Mouse (Mus musculus): Measurements from ENCODE around the gene Serpina3k. TPM values are rescaled to one million over a fixed set of nuclear protein-coding genes. Genes with fewer than 3 reads are reported as not detected.
"Not testable (repeated sequence)": the region's sequence is repeated elsewhere in the genome, so short reads cannot be mapped to it uniquely, and the experiment has no call there.

Serpina3k gene
- total RNA-seq (2021), result not detected
- long read RNA-seq, result 0 reads

DNA sequence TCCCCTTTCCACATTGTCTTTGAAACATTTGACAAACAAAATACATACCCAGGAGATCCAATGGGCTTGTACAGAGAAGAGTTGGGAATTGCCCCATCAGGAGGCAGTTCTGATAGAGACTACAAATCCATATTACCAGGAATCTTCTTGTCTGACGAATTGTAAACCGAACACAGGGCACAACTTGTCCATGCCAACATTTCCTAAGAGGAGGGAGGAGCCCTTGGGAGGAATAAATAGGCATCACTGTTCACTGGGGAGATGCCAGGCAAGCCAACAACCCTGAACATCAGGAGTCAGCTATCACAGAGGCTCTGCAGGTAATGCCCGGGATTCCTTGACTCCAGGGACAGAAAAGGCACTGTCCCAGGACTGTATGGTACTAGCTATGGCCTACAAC is at the start of gene Serpina3k, which contains the start of gene Serpina3m:
Gene Serpina3k, plus strand, starts transcription at position 261 of the 400 bp plus-strand sequence.
Gene Serpina3m, plus strand, starts transcription at position 261 of the 400 bp plus-strand sequence.
- not testable (repeated sequence) for DNase-seq (ENCODE audit: low spot score in 2 of 2)

DNA sequence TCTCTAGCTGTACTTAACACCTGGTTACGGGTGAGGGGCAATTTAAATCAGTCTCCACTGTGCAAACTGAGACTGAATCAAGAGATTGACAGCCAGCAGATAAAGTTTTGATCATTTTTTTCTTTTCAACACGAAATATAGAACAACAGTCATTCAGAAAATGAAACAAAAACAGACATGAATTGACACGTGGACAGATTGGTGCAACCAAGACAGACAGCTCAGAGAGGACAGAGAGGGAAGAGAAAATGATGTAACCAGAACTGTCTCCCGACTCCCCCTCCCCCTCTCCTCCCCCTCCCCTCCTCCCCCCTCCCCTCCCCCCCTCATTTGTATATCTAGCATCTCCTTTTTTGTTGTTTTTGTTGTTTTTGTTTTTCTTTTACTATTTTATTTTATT is 48.4 kb upstream of the Serpina3k start:
- DNase-seq (ENCODE audit: low spot score in 2 of 2), result no peak

DNA sequence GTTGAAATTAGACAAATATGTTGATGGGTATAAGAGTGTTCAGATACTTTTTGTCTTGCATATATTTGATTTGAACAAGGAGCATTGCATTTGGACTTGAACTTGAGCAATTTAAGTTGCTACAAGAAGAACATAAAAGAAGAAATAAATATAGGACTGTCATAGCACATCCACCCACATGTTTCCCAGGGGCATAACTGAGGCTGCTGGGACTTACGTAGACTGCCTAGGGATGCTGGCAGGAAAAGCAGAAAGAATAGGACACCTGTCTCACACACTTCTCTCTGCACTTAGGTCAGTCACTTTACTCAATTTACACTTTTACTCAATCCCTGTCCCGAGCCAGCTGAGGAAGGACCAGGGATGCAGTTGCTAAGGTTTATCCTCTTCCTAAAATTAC is 44.3 kb upstream of the Serpina3k start:
- no peak for DNase-seq (ENCODE audit: low spot score in 2 of 2)

DNA sequence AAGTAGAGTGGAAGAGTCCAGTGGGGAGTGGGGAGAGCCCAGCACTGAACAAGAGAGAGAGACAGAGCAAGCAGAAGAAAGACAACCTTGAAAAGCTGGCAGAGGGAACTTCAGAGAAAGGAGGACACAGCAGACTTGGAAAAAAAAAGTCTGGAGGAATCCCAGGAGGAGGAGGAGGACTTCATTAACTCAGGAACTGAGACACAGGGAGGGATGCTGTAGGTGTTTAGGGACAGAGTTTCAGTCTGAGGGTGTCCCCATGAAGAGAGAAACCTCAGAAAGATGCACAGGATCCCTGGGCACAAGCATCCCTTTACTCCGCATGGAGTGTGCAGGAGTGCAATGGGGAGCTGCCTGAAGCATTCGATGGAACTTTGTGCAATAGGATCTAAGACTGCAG is 40.2 kb upstream of the Serpina3k start:
- DNase-seq (ENCODE audit: low spot score in 2 of 2), result no peak

DNA sequence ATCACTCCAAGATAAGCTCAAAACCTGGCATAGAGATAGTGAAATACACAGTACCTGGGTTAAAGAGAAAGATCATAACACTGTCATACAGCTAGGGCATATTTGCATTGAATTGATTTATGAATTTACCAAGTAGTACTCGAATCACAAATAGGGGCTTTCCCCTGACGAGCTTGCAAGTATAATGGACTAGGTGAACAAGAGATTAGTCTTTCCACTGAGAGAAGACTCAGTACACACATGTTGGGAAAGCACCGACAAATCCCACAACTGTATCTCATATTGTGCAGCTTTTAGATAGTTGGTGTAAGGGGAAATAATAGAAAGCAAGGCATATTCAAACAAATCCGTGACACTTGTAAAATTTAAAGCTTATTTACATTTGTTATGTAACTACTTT is 32.3 kb upstream of the Serpina3k start:
- DNase-seq (ENCODE audit: low spot score in 2 of 2), result no peak

DNA sequence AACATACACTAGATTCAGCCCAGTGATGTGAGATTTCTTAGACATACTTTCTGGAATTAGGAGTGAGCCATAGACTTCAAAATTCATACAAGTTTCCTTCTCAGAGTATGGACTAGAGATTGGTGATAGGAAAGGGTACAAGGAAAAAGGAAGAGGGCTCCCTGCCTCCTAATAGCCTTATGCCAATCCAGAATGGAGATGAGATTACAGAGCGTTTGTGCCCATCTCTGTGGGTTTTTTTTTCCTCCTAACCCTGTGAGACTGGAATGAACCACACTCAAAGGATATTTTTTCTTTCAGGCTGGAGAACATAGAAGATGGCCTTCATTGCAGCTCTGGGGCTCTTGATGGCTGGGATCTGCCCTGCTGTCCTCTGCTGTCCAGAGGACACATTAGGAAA is 24.0 kb upstream of the Serpina3k start, which contains the start of gene Serpina3j:
Gene Serpina3j, plus strand, starts transcription at position 301 of the 400 bp plus-strand sequence.
- DNase-seq (ENCODE audit: low spot score in 2 of 2), result no peak

DNA sequence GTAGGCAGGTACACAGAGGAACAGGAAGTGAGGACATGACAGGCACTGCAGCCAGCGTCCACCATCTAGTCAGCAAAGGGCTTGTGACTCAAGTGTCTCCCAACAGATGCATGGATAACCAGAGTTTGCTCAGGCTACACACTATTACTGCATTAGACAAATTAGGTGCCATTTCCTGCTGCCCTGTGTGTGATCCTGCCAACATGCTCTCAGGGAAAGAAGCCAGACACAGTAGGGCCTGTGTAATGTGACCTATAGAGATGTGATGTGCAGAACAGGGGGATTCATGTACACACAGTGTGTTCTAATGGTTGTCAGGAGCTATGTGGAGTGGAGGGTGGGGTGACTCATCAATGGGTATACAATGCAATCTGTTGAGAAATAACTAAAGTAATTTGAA is 15.8 kb upstream of the Serpina3k start:
- DNase-seq (ENCODE audit: low spot score in 2 of 2), result no peak

DNA sequence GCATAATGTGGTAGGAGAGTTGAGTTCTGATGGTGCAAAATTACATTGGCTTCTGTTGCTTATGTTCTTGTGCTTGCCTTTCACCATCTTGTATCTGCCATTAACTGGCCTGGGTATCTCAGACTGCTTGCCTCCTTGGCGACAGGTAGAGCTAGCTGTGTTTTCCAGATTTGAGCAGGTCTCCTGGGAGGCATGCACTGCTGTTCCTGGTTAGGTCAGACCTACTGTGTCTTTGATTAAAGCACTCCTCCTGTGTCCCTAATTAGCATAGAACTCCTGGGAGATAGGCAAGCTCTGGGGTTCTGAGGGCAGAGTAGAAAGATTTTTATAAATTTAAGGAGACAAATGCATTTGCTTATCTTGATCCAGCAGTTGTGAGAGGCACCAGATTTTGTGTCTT is 6.6 kb upstream of the Serpina3k start:
- DNase-seq (ENCODE audit: low spot score in 2 of 2), result no peak

DNA sequence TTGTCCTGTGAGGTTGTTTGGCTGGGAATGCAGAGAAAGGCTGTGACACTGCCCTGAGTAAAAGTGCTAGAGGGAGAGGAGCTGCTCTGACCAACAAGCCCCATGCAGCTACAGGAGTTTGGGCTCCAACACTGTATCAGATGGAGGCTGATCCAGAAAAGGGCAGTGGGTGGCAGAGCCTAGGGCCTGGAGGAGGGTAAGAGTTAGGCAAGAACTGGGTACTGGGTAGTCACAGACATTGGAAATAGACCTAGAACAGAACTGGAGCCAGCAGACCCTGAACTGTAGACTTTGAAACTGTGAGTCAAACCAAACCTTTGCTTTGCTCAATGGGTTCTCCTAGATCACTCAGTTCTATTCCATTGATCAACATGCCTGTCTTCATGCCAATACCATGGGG is 1.4 kb upstream of the Serpina3k start:
- DNase-seq (ENCODE audit: low spot score in 2 of 2), result not testable (repeated sequence)

DNA sequence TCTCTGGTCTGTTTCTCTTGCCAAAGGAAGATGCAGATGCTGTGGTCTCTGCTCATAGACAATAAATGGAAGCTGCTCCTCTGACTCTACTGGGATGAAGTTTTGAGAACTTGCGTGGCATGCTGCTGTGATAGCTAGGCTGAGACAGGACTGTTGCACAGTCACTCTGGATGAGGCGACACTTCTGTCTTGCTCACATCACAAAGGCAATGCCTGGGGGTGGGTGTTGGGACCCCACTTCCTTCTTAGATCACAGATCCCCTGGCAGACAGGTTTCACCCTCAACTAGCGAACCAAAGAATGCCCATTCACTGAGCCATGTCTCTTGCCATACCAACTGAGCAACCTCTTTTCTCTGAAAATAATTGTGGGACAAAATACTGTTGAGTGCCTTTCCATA is 419 bp downstream of the Serpina3k start:
- no peak for DNase-seq (ENCODE audit: low spot score in 2 of 2)

DNA sequence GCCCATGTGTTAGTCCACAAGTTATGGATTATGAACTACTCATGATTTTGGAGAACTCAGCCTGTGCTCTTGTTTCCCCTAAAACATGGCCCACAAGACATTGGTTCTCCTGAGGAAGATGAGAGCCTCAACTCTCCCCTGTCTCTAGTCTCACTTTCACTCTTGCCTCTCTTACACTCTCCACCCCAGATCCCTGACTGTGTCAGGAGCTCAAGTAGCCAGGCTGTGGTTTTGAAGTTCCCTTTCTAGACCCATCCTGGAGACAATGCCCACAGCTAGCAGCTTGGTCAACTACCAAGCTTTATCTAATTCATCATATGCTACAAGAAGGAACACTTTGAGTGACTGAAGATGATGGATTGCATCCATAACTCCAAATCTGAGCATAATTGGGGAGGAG is 4.2 kb downstream of the Serpina3k start:
- not testable (repeated sequence) for DNase-seq (ENCODE audit: low spot score in 2 of 2)

DNA sequence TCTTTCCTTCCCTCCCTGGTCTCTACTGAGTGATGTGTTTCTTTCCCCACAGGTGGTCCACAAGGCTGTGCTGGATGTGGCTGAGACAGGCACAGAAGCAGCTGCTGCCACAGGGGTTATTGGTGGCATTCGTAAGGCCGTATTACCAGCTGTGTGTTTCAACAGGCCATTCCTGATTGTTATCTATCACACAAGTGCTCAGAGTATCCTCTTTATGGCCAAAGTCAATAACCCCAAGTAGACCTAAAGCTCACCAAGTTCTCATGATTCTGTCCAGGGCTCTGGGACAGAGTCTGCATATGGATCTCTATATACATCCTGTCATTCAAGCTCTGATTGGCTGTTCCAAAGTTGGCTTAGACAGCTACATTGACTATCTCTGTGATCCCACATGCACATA is 6.9 kb downstream of the Serpina3k start:
- DNase-seq (ENCODE audit: low spot score in 2 of 2), result no peak

DNA sequence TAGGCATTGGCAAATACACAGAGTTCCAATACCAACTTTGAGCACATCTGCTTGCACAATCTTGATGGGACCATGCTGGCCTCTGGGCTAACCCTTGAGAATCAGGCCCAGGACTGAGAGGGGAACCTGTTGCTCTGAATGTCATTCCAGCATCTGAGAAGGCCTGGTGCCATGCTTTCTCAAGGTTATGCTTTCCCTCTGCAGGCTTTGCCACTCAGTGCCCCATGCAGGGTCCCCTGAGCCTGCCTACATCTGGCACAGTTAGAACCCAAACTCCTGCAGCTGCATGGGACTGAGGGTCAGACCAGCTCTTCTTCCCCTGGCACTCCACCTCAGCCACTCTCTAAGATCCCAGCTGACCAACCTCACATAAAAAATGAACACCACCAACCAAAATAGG is 7.4 kb downstream of the Serpina3k start:
- no peak for DNase-seq (ENCODE audit: low spot score in 2 of 2)

DNA sequence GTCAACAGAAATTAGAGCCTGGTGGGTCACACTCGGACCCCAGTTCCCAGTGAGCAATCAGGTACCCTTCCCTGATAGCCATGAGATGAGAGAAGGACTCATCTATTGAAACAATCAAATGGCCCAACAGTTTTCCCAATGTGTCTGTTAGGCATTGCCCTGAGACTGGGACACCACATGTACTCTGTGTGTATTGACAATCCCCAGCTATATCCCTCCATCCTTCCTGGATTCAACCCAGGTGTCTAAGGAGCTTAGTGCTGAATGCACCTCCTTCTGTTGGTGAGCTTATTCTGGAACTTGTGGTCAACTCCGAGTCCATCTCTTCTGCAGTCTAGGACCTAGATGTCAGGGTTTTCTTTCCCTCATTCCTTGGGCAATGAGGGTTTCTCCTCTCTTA is 8.8 kb downstream of the Serpina3k start:
- no peak for DNase-seq (ENCODE audit: low spot score in 2 of 2)

DNA sequence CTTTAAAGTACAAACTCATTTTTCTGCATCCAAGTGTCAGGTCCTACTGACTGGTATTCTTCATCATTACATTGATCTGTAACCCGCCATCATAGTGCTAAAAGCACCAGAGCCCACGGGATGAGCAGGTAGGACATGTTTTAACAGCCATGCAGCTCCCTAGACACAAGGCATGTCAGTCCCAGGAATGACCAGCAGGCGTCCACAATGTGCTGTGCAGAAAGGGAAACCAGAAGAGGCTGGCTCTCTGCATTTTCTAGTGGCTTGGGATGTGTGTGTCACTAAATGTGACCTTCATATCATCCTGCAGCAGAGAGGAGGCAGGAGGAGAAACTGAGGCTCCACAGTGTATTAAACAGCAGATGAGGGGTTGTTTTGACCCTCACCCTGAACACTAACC is 13.5 kb downstream of the Serpina3k start:
- DNase-seq (ENCODE audit: low spot score in 2 of 2), result peak; percentile 73 to 75

DNA sequence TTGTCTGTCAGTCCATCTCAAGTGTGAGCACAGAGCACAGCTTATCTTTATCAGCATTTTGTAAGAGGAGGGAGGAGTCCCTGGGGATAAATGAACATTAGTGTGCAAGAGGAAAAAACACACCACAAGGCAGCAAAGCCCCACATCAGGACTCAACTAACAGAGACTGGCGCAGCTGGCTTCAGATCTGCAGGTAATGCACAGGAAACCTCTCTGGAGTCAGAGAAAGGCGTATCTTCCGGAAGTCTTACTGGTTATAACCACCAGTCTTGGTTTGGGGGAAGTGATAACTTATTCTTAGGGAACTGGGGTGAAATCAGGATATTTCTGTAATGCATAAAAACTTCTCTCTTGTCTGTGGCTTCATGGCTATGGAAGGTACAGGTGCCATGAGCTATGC is 17.7 kb downstream of the Serpina3k start:
- DNase-seq (ENCODE audit: low spot score in 2 of 2), result no peak

DNA sequence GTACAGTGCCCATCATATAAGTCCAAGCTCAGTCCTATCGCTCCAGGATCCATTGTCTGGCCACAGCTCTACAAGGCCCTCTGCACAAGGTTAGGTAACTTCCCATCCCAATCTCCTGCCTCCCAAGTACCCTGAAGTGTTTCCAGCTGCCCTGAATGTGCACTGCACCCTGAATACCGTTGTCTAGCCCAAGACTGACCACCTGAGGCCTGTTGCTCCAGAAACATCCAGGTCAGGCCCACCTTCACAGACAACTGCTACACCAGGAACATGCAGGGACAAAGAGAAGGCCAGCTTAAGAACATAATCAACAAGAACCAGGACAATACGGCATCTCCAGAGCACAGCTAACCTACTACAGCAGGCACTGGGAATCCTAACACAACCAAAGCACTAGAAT is 31.7 kb downstream of the Serpina3k start:
- DNase-seq (ENCODE audit: low spot score in 2 of 2), result no peak

DNA sequence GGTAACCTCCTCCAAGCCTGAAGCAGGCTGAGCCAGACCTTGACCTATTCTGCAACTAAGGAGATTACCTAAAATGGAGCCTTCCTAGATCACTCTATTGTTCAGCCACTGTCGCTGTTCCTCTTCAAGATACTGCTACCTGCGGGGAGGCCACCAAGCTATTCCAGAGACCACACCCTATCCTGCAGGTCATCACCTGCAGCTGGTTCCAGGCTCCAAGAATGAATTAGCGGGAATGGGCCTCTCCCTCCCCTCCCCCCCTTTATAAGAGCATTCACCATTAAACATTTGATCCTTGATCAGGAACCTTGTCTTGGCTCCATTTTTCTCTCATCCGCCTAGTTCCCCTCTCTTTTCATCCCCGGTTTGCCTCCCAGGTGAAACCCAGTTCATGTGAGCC is 38.9 kb downstream of the Serpina3k start:
- not testable (repeated sequence) for DNase-seq (ENCODE audit: low spot score in 2 of 2)

DNA sequence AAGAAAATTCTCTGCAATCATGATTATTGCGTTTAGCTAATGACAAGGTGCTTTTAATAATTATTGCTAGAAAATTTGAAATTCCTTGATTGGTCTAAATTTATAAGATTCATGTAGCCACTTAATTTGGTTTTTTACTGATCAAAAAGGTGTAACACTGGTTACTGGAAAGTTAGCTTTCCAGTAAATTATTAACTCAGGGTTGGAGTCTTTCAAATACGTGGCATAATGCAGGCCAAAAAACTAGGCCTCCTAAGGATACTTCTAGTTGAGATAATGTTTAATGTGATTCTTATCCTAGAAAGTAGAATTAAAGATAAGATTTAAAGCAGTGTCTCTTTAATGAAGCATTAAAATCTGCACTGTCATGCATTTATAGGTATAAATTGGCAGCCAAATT is 40.1 kb downstream of the Serpina3k start:
- not testable (repeated sequence) for DNase-seq (ENCODE audit: low spot score in 2 of 2)

DNA sequence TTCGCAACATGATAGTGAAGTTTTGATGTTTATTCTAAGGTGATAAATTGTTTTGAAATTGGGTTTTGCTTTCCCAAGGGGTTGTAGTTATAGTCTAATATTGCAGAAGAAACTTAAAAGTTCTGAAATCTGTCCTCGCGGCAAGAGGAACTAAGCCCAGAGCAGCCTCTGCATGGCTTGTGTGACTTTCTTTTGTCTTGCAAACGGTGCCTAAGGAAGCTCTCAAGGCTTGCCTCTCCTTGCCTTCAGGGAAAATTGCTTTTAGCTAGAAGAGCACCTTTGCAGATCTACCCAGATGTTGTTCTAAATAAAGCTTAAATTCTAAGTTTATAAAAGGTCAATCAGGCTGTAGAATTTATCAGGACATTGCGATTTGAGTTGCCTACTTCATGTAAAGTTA is 40.5 kb downstream of the Serpina3k start:
- not testable (repeated sequence) for DNase-seq (ENCODE audit: low spot score in 2 of 2)

DNA sequence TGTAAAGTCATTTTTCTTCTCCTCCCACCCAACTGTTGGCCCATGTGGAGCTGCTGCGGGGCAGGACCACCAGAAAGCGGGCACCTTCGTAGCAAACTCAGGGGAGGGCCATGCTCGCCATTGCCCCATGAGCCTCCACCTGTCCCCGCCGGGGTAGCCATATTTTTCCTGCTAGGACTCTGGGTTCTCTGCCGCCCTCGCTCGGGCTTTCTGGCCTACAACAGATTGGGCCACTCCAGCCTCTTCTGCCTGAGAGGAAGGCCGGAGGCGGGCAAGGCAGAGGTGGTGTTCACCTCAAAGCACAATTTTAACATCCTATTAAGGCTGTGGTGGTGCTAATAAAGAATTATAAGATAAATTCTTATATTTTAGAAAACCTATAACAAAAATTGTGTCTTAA is 41.6 kb downstream of the Serpina3k start:
- no peak for DNase-seq (ENCODE audit: low spot score in 2 of 2)

DNA sequence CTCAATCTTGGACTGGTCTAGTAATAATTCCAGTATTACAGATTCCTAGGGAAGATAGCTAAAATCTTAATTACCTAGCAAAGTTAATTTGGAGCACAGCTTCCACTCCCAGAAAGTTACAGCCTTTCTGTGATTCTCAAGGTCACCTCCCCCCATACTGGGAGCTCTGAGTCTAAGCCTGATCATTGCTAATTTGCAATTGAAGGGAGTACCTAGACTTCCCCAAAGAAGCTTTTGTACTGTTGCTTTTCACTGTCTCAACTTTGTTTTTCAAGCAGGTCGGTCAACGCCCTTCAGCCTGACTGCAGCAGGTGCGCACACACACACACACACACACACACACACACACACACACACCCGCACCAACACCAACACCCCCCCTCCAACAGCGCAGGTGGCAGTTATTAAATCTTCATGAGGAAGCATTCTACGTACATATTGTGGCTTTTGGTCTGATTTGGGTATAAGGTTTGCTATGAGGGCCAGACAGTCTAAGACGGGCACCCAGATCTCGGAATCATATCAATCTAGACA is 42.9 kb downstream of the Serpina3k start:
- not testable (repeated sequence) for DNase-seq (ENCODE audit: low spot score in 2 of 2)

DNA sequence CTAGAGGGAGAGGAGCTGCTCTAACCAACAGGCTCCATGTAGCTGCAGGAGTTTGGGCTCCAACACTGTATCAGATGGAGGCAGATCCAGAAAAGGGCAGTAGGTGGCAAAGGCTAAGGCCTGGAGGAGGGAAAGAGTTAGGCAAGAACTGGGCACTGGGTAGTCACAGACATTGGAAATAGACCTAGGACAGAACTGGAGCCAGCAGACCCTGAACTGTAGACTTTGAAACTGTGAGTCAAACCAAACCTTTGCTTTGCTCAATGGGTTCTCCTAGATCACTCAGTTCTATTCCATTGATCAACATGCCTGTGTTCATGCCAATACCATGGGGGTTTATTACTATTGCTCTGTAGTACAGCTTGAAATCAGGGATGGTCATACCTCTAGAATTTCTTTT is 47.7 kb downstream of the Serpina3k start:
- not testable (repeated sequence) for DNase-seq (ENCODE audit: low spot score in 2 of 2)

DNA sequence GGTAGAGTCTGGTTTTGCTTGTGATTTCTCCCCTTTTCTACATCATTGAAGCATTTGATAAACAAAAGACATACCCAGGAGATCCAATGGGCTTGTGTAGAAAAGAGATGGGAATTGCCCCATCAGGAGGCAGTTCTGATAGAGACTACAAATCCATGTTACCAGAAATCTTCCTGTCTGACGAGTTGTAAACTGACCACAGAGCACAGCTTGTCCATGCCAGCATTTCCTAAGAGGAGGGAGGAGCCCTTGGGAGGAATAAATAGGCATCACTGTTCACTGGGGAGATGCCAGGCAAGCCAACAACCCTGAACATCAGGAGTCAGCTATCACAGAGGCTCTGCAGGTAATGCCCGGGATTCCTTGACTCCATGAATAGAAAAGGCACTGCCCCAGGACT is 48.6 kb downstream of the Serpina3k start:
- DNase-seq (ENCODE audit: low spot score in 2 of 2), result not testable (repeated sequence)
